Mouse (Mus musculus): ENCODE results near the gene D630045J12Rik. TPM values are rescaled to one million over a fixed set of nuclear protein-coding genes. Genes with fewer than 3 reads are reported as not detected.

Gene D630045J12Rik
- polyA plus RNA-seq, 2 experiments = 0.10 to 0.31 TPM

DNA sequence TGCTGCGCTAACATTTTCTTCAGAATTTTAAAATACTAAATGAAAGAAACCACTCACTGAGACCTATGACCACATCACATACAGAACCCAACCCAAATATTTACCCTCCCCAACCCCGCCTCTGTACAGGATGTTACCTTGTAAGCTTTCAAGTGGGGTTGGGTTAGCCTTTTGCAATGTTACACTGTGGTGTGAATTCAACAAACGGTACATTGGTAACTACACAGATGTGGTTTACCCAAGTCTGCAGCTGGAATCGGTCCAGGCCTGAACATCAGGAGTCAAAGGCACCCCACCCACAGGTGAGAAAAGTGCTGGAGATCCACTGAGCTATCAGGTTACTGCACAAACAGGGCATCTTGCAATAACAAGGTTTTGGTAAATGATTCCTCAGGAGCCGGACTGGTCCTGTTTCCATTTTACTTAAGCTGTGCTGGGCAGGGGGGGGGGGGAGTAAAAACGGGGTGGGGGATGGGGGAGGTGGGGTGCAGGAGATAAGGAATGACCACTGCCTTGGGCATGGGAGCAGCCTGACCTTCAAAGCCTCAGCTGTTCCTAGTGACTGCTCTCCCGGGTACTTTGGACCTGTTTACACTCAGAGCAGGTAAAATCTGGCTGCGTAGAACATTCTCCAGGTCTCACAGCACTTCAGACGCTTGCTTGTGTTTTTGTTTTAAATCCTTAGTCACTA, 133.0 kb downstream of the D630045J12Rik start:
- Histone ChIP-seq H3K27me3 (ENCODE audit: control insufficient read depth, insufficient read depth, low read length) (no peaks in the 10 kb centered on the region), H3K4me3 (ENCODE audit: insufficient read depth in 1 of 2, low read depth in 2 of 2, low read length in 2 of 2) (no peak overlapping the region), H3K36me3 (replicated peaks; ENCODE audit: control insufficient read depth, insufficient read depth, low read depth) (no peaks in the 10 kb centered on the region), H3K9me3 (ENCODE audit: control insufficient read depth, low read length) (no peaks in the 10 kb centered on the region), H3K4me2 (ENCODE audit: low read depth) (no peak overlapping the region), H3K9ac (replicated peaks) (no peak overlapping the region), H3K4me1 (replicated peaks; ENCODE audit: control insufficient read depth in 2 of 2, insufficient read depth in 2 of 2, low read length in 1 of 2) (peaks cover 0 to 2% of the 10 kb centered on the region in 2 experiments; a peak in 1 of 4 replicates), H3K27ac (no peak overlapping the region)
- WGBS (ENCODE audit: insufficient replicate concordance) = 59% methylated on average over 9 of the region's 9 CpGs
- ATAC-seq (ENCODE audit: insufficient read depth) (peak; percentile 73), DNase-seq (ENCODE audit: low read depth in 3 of 3, low spot score in 3 of 3) (peak in 2 of 3 experiments; percentile 14 to 27)
- no peak for TF ChIP-seq EP300 (IDR thresholded peaks at IDR 0.05; ENCODE audit: low read depth)
- TF ChIP-seq CTCF (IDR thresholded peaks at IDR 0.05; ENCODE audit: low read depth) = no peak

DNA sequence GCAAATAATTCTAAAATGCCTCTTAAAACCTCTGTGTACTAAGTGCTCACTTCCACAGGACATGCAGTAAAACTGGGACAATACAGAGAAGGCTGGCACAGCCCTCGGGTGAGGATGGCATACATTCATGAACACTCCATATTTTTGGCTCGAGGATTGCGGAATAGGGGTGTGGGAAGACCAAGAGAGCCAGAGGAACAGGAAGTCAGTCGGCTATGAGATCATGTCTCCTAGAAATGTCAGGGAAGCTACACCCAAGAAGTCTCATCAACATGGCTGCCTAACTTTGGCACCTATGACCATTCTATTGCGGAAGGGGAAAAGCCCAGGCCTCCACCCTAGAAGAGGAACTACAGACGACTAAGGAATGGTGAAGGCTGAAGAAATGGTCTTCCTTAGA, 135.5 kb downstream of the D630045J12Rik start:
- peaks cover 0 to 2% of the 10 kb centered on the region in 2 experiments; a peak in 1 of 4 replicates for H3K4me1 ChIP-seq (replicated peaks; ENCODE audit: control insufficient read depth in 2 of 2, insufficient read depth in 2 of 2, low read length in 1 of 2)
- DNase-seq (ENCODE audit: low read depth in 3 of 3, low spot score in 3 of 3) (no peak), ATAC-seq (ENCODE audit: insufficient read depth) (no peak)
- no peaks in the 10 kb centered on the region for H3K9me3 ChIP-seq (ENCODE audit: control insufficient read depth, low read length)
- no peak overlapping the region for H3K4me2 ChIP-seq (ENCODE audit: low read depth)
- TF ChIP-seq CTCF (IDR thresholded peaks at IDR 0.05; ENCODE audit: low read depth) = no peak
- TF ChIP-seq EP300 (IDR thresholded peaks at IDR 0.05; ENCODE audit: low read depth) = no peak
- H3K36me3 ChIP-seq (replicated peaks; ENCODE audit: control insufficient read depth, insufficient read depth, low read depth) = no peaks in the 10 kb centered on the region
- H3K4me3 ChIP-seq (ENCODE audit: insufficient read depth in 1 of 2, low read depth in 2 of 2, low read length in 2 of 2) = no peak overlapping the region
- H3K9ac ChIP-seq (replicated peaks) = no peak overlapping the region
- H3K27me3 ChIP-seq (ENCODE audit: control insufficient read depth, insufficient read depth, low read length) = no peaks in the 10 kb centered on the region
- 57% methylated on average over 6 of the region's 6 CpGs for WGBS (ENCODE audit: insufficient replicate concordance)
- H3K27ac ChIP-seq = no peak overlapping the region

DNA sequence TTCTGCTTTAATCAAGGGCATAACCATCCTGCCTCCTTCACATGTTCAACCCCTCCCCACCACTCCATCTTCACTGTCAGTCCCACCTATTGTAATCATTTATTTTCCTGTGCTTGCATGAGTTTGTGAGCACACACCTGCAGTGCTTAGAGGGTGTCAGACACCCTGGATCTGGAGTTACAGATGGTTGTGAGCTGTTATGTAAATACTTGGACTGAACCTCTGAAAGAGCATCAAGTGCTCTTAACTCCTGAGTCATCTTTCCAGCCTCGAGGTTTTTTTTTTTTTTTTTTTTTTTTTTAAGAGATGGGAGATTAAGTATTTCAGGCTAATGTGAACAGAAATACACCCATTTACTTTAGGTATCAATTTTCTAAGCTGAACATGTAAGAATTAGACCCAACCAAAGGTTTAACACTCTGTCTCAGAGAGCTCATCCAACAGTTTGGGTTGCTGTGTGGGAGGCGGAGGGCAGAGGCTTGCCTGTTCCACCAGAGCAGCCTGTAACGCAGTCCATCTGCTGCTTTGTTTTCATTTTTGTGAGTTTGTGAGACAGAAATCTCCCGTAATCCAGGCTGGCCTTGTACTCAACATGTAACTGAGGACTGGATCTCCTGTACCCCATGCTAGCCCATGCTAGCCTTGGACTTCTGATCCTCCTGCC, 137.6 kb downstream of the D630045J12Rik start:
- Histone ChIP-seq H3K9me3 (ENCODE audit: control insufficient read depth, low read length) (no peaks in the 10 kb centered on the region), H3K27me3 (ENCODE audit: control insufficient read depth, insufficient read depth, low read length) (no peaks in the 10 kb centered on the region), H3K36me3 (replicated peaks; ENCODE audit: control insufficient read depth, insufficient read depth, low read depth) (no peaks in the 10 kb centered on the region), H3K9ac (replicated peaks) (no peak overlapping the region), H3K27ac (no peak overlapping the region), H3K4me1 (replicated peaks; ENCODE audit: control insufficient read depth in 2 of 2, insufficient read depth in 2 of 2, low read length in 1 of 2) (no peaks in the 10 kb centered on the region; a peak in 1 of 4 replicates), H3K4me3 (ENCODE audit: insufficient read depth in 1 of 2, low read depth in 2 of 2, low read length in 2 of 2) (no peak overlapping the region), H3K4me2 (ENCODE audit: low read depth) (no peak overlapping the region)
- no peak for TF ChIP-seq CTCF (IDR thresholded peaks at IDR 0.05; ENCODE audit: low read depth)
- TF ChIP-seq EP300 (IDR thresholded peaks at IDR 0.05; ENCODE audit: low read depth) = no peak
- 64% methylated on average over 4 of the region's 4 CpGs for WGBS (ENCODE audit: insufficient replicate concordance)
- no peak for ATAC-seq (ENCODE audit: insufficient read depth)
- no peak for DNase-seq (ENCODE audit: low read depth in 3 of 3, low spot score in 3 of 3)

DNA sequence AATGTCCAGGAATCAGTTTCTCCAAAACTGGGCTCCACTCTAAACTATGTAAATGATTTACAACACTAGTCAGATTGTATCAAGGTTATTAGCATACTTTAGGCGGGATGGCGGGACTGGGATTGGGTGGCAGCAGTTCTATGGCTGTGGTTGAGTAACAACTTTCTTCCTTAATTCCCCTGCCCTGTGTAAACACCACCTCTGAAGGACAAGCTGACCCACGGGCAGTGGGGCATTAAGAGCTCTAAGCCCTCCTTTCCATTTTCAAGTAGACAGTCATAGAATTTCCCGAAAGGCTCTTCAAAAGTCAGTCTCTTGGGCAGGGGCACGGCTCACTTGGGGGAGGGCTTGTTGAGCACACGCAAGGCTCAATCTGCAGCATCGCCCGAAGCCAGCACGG, 142.9 kb downstream of the D630045J12Rik start:
- no peaks in the 10 kb centered on the region for H3K9me3 ChIP-seq (ENCODE audit: control insufficient read depth, low read length)
- DNase-seq (ENCODE audit: low read depth in 3 of 3, low spot score in 3 of 3) (no peak), ATAC-seq (ENCODE audit: insufficient read depth) (no peak)
- no peak overlapping the region for H3K4me3 ChIP-seq (ENCODE audit: insufficient read depth in 1 of 2, low read depth in 2 of 2, low read length in 2 of 2)
- WGBS (ENCODE audit: insufficient replicate concordance) = 60% methylated on average over 9 of the region's 9 CpGs
- H3K27me3 ChIP-seq (ENCODE audit: control insufficient read depth, insufficient read depth, low read length) = no peaks in the 10 kb centered on the region
- H3K9ac ChIP-seq (replicated peaks) = no peak overlapping the region
- TF ChIP-seq CTCF (IDR thresholded peaks at IDR 0.05; ENCODE audit: low read depth) = no peak
- TF ChIP-seq EP300 (IDR thresholded peaks at IDR 0.05; ENCODE audit: low read depth) = no peak
- no peaks in the 10 kb centered on the region for H3K36me3 ChIP-seq (replicated peaks; ENCODE audit: control insufficient read depth, insufficient read depth, low read depth)
- H3K4me2 ChIP-seq (ENCODE audit: low read depth) = no peak overlapping the region
- no peaks in the 10 kb centered on the region for H3K4me1 ChIP-seq (replicated peaks; ENCODE audit: control insufficient read depth in 2 of 2, insufficient read depth in 2 of 2, low read length in 1 of 2)
- H3K27ac ChIP-seq = no peak overlapping the region

DNA sequence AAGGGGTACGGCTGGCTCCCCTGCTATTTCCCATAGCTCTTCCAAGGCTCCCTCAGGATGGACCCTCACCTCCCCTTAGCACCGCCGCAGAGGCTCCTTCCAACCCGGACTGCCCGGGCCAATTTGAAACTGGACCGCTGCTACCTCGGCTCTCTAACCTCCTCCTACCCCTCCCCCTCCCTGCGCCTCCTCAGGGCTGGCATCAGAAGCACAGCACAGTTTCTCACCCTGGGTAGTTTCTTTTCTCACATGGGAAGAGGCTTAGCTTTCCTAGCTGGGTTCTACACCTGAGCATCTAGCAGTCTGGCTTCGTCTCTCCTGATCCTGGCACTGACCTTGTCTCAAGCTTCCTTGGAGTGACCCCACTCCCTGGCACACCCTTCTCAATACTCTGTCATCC, 143.9 kb downstream of the D630045J12Rik start:
- Histone ChIP-seq H3K4me3 (ENCODE audit: insufficient read depth in 1 of 2, low read depth in 2 of 2, low read length in 2 of 2) (no peak overlapping the region), H3K9me3 (ENCODE audit: control insufficient read depth, low read length) (no peaks in the 10 kb centered on the region), H3K27me3 (ENCODE audit: control insufficient read depth, insufficient read depth, low read length) (no peaks in the 10 kb centered on the region), H3K4me2 (ENCODE audit: low read depth) (no peak overlapping the region), H3K4me1 (replicated peaks; ENCODE audit: control insufficient read depth in 2 of 2, insufficient read depth in 2 of 2, low read length in 1 of 2) (no peaks in the 10 kb centered on the region), H3K36me3 (replicated peaks; ENCODE audit: control insufficient read depth, insufficient read depth, low read depth) (no peaks in the 10 kb centered on the region), H3K9ac (replicated peaks) (no peak overlapping the region), H3K27ac (no peak overlapping the region)
- no peak for ATAC-seq (ENCODE audit: insufficient read depth)
- WGBS (ENCODE audit: insufficient replicate concordance) = 15% methylated on average over 9 of the region's 9 CpGs
- TF ChIP-seq EP300 (IDR thresholded peaks at IDR 0.05; ENCODE audit: low read depth) = no peak
- DNase-seq (ENCODE audit: low read depth in 3 of 3, low spot score in 3 of 3) = no peak
